Mouse (Mus musculus): Measurements from ENCODE around the gene Gna12. TPM values are rescaled to one million over a fixed set of nuclear protein-coding genes. Genes with fewer than 3 reads are reported as not detected.
A peak's percentile ranks its signal among the peaks of the same experiment; 100 is the strongest.

Gna12 gene
- polyA plus RNA-seq, 1 experiment from 2014 or later: 37.8 TPM

- Histone ChIP-seq H3K4me3 (replicated peaks) (no peak overlapping the region), H3K27ac (peak overlapping the region; percentile 92), H3K9me3 (no peaks in the 10 kb centered on the region), H3K27me3 (replicated peaks) (no peaks in the 10 kb centered on the region), H3K9ac (0 out of 2 replicates have a peak overlapping the region, but pooled peaks have one; percentile 23), H3K36me3 (no peaks in the 10 kb centered on the region), H3K4me1 (replicated peaks) (peaks cover 42% of the 10 kb centered on the region), H3K4me2 (replicated peaks) (peak overlapping the region; percentile 31)
- 22% methylated on average over 9 of the region's 9 CpGs for WGBS
- ATAC-seq: peak; percentile 67
Measured at GRCm38 (mm10) chr5:140767704-140768141, 62.5 kb downstream of the Gna12 start.

- no peaks in the 10 kb centered on the region for H3K9me3 ChIP-seq
- no peak overlapping the region for H3K4me2 ChIP-seq (replicated peaks)
- H3K27me3 ChIP-seq (replicated peaks): no peaks in the 10 kb centered on the region
- H3K4me1 ChIP-seq (replicated peaks): peaks cover 34% of the 10 kb centered on the region
- no peaks in the 10 kb centered on the region for H3K36me3 ChIP-seq
- no peak overlapping the region for H3K9ac ChIP-seq
- no peak for ATAC-seq
- 81% methylated on average over 4 of the region's 4 CpGs for WGBS
- H3K27ac ChIP-seq: 0 out of 2 replicates have a peak overlapping the region, but pooled peaks have one; percentile 92
- no peak overlapping the region for H3K4me3 ChIP-seq (replicated peaks)
Measured at GRCm38 (mm10) chr5:140766566-140766965, 63.7 kb downstream of the Gna12 start.

- H3K4me3 ChIP-seq (replicated peaks): no peak overlapping the region
- ATAC-seq: no peak
- peaks cover 5% of the 10 kb centered on the region; the same call in 1 of the 2 replicates for H3K36me3 ChIP-seq
- no peak overlapping the region for H3K4me2 ChIP-seq (replicated peaks)
- H3K9ac ChIP-seq: no peak overlapping the region
- H3K27me3 ChIP-seq (replicated peaks): no peaks in the 10 kb centered on the region
- peak overlapping the region; percentile 65; the same call in 1 of the 2 replicates for H3K27ac ChIP-seq
- no peaks in the 10 kb centered on the region for H3K9me3 ChIP-seq
- peaks cover 29% of the 10 kb centered on the region for H3K4me1 ChIP-seq (replicated peaks)
- 56% methylated on average over 6 of the region's 6 CpGs for WGBS
Measured at GRCm38 (mm10) chr5:140764921-140765613, 65.2 kb downstream of the Gna12 start.

DNA sequence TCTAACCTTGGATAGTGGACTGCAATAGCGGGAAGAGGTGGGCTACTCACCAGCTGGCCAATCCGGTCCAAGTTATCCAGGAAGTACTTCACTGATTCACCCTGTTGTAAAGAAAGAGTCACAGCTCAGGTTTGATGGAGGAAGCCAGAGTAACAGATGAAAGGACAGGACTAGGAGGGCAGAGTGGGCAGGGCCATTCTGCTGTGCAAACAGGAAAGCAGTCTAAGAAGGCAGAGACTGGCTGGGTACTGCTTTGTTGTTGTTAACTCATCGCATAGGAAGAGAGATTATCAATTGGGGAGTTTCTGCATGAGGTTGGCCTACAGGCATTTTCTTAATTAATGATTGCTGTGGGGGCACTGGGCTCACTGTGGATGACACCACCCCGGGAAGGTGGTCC is 67.7 kb downstream of the Gna12 start:
- H3K9ac ChIP-seq: no peak overlapping the region
- H3K4me1 ChIP-seq (replicated peaks): peaks cover 6% of the 10 kb centered on the region
- no peak for ATAC-seq
- no peaks in the 10 kb centered on the region for H3K27me3 ChIP-seq (replicated peaks)
- no peaks in the 10 kb centered on the region for H3K9me3 ChIP-seq
- 77% methylated on average over 4 of the region's 4 CpGs for WGBS
- no peak overlapping the region for H3K4me3 ChIP-seq (replicated peaks)
- H3K4me2 ChIP-seq (replicated peaks): no peak overlapping the region
- no peak overlapping the region for H3K27ac ChIP-seq
- peaks cover 20% of the 10 kb centered on the region; the same call in 1 of the 2 replicates for H3K36me3 ChIP-seq

DNA sequence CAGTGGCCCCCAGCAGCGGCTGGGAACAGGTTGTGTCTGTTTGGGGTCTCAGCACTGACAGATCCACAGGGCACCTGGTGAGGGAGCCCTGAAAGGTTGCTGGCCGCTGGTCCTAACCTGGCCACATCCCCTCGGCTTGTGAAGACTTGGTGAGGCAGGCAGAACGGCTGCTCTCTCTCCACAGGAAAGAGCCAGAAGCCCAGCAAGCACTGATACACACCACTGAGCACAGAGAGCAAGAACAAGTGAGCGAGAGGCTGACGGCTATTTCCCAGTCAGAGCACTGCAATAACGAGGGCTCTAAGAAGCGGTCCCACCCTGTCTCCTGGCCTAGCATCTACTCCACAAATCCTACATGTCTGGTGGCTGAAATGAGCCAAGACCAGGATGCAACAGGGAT is 71.4 kb downstream of the Gna12 start:
- Histone ChIP-seq H3K4me3 (replicated peaks) (no peak overlapping the region), H3K9me3 (no peaks in the 10 kb centered on the region), H3K4me2 (replicated peaks) (no peak overlapping the region), H3K9ac (no peak overlapping the region), H3K36me3 (peaks cover 20% of the 10 kb centered on the region; the same call in 1 of the 2 replicates), H3K27ac (no peak overlapping the region), H3K4me1 (replicated peaks) (no peaks in the 10 kb centered on the region), H3K27me3 (replicated peaks) (no peaks in the 10 kb centered on the region)
- ATAC-seq: no peak
- WGBS: 88% methylated on average over 8 of the region's 8 CpGs

GRCm38 (mm10) chr5:140753223-140753622 is 77.0 kb downstream of the Gna12 start:
- Histone ChIP-seq H3K9me3 (no peaks in the 10 kb centered on the region), H3K9ac (no peak overlapping the region), H3K27ac (no peak overlapping the region), H3K27me3 (replicated peaks) (no peaks in the 10 kb centered on the region), H3K4me3 (replicated peaks) (no peak overlapping the region), H3K4me1 (replicated peaks) (no peaks in the 10 kb centered on the region; the same call in 1 of the 2 replicates), H3K4me2 (replicated peaks) (no peak overlapping the region), H3K36me3 (no peaks in the 10 kb centered on the region)
- WGBS: 63% methylated on average over 5 of the region's 5 CpGs
- no peak for ATAC-seq

GRCm38 (mm10) chr5:140752639-140753038 is 77.6 kb downstream of the Gna12 start:
- Histone ChIP-seq H3K4me1 (replicated peaks) (no peaks in the 10 kb centered on the region; the same call in 1 of the 2 replicates), H3K27me3 (replicated peaks) (no peaks in the 10 kb centered on the region), H3K27ac (no peak overlapping the region), H3K36me3 (no peaks in the 10 kb centered on the region), H3K4me2 (replicated peaks) (no peak overlapping the region), H3K9me3 (no peaks in the 10 kb centered on the region), H3K4me3 (replicated peaks) (no peak overlapping the region), H3K9ac (no peak overlapping the region)
- WGBS: 94% methylated on average over 3 of the region's 3 CpGs
- ATAC-seq: no peak

DNA sequence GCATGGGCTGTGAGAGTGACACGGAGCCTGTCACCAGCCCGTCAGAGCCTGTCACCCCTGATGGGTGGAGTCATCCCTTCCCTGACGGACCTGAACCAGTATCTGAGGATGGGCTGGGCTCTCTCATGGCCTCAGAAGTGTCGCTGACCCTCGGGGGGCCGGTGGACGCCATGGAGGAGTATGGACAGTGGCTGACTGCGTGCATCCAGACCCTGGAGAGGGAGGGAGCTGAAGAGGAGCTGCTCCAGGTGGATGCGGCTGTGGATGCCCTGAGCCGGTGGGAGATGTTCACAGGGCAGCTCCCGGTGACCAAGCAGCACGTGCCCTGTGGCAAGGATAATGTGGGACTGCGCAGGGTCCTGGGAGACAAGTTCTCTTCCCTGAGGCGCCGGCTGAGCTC is 78.2 kb downstream of the Gna12 start:
- 90% methylated on average over 15 of the region's 15 CpGs for WGBS

DNA sequence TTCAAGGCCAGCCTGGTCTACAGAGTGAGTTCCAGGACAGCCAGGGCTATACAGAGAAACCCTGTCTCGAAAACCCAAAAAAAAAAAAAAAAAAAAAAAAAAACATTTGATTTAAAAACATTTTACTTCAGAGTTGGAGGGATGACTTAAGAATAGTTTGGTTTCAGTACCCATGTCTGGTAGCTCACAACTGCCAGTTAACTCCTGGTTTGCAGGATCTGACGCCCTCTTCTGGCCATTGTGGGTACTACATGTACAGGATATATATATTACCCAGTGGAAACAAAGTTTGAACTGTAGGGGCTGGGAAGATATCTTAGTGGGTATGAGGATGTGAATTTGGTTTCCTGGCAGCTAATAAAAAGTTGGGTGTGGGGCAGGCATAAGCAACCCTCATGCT is 79.3 kb downstream of the Gna12 start:
- Histone ChIP-seq H3K27me3 (replicated peaks) (no peaks in the 10 kb centered on the region), H3K4me3 (replicated peaks) (no peak overlapping the region), H3K9ac (no peak overlapping the region), H3K4me1 (replicated peaks) (no peaks in the 10 kb centered on the region; the same call in 1 of the 2 replicates), H3K36me3 (no peaks in the 10 kb centered on the region), H3K27ac (no peak overlapping the region), H3K9me3 (no peaks in the 10 kb centered on the region), H3K4me2 (replicated peaks) (no peak overlapping the region)
- ATAC-seq: no peak
- 5% methylated on average over 1 of the region's 2 CpGs for WGBS

More for the DNA sequence above, 78.2 kb downstream of the Gna12 start:
- Histone ChIP-seq H3K4me3 (replicated peaks) (no peak overlapping the region), H3K9ac (no peak overlapping the region), H3K27ac (no peak overlapping the region), H3K36me3 (no peaks in the 10 kb centered on the region), H3K4me1 (replicated peaks) (no peaks in the 10 kb centered on the region; the same call in 1 of the 2 replicates), H3K9me3 (no peaks in the 10 kb centered on the region), H3K27me3 (replicated peaks) (no peaks in the 10 kb centered on the region), H3K4me2 (replicated peaks) (no peak overlapping the region)
- no peak for ATAC-seq

- Histone ChIP-seq H3K27ac (no peak overlapping the region), H3K4me3 (replicated peaks) (peak overlapping the region; percentile 24), H3K4me1 (replicated peaks) (no peaks in the 10 kb centered on the region; the same call in 1 of the 2 replicates), H3K27me3 (replicated peaks) (no peaks in the 10 kb centered on the region), H3K9me3 (no peaks in the 10 kb centered on the region), H3K9ac (no peak overlapping the region), H3K36me3 (no peaks in the 10 kb centered on the region), H3K4me2 (replicated peaks) (peak overlapping the region; percentile 53)
- WGBS: 16% methylated on average over 12 of the region's 12 CpGs
- peak; percentile 87 for ATAC-seq
Measured at GRCm38 (mm10) chr5:140749062-140749875, 81.0 kb downstream of the Gna12 start.

GRCm38 (mm10) chr5:140748425-140748824 is 81.8 kb downstream of the Gna12 start:
- ATAC-seq: no peak
- Histone ChIP-seq H3K27ac (no peak overlapping the region), H3K4me3 (replicated peaks) (no peak overlapping the region), H3K36me3 (no peaks in the 10 kb centered on the region), H3K4me1 (replicated peaks) (no peaks in the 10 kb centered on the region; the same call in 1 of the 2 replicates), H3K9ac (no peak overlapping the region), H3K9me3 (no peaks in the 10 kb centered on the region), H3K4me2 (replicated peaks) (no peak overlapping the region), H3K27me3 (replicated peaks) (no peaks in the 10 kb centered on the region)
- WGBS: 74% methylated on average over 10 of the region's 10 CpGs

- ATAC-seq: no peak
Measured at GRCm38 (mm10) chr5:140743706-140744131, 86.5 kb downstream of the Gna12 start.

More at GRCm38 (mm10) chr5:140743706-140744131, 86.5 kb downstream of the Gna12 start:
- H3K4me1 ChIP-seq (replicated peaks): no peaks in the 10 kb centered on the region
- no peak overlapping the region for H3K4me2 ChIP-seq (replicated peaks)
- 33% methylated on average over 12 of the region's 12 CpGs for WGBS
- no peak overlapping the region for H3K4me3 ChIP-seq (replicated peaks)
- H3K9me3 ChIP-seq: no peaks in the 10 kb centered on the region
- H3K9ac ChIP-seq: no peak overlapping the region
- H3K36me3 ChIP-seq: no peaks in the 10 kb centered on the region
- H3K27me3 ChIP-seq (replicated peaks): no peaks in the 10 kb centered on the region
- no peak overlapping the region for H3K27ac ChIP-seq

Measured in intestine, embryonic 15.5 days (tissue).